Mouse (Mus musculus) B cell, adult (primary cell): ENCODE results near the gene Olfr1458. TPM values are rescaled to one million over a fixed set of nuclear protein-coding genes. Genes with fewer than 3 reads are reported as not detected.

Experiments
- total RNA-seq: library from RNA; stranded (reverse); gene quantifications from 4 replicates; pipeline ENCODE4 v1.2.4, GENCODE M21; 2023; ENCODE audit not compliant: inconsistent age

The Olfr1458 gene
- total RNA-seq, result not detected in 4 replicates

DNA sequence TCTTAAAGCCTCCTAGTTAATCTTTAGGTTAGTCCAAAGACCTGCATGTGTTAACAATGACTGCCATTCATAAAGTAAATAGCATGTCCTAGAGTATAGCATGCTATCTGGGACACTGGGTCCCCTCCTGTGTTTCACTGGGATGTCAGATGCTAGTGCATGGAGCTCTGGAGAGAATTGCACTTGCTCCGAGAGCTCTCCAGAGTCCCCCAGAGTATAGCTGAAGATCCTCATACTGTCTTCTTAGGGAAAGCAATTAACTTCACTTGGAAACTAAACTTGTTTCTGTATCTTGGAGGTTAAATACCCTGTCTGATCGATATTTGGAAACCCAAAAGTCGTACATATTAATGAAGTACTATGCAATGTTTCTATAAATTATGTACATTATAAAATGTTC is at the start of gene Olfr1458:
Gene Olfr1458, minus strand, starts transcription at position 101 of the 400 bp plus-strand sequence.

GRCm38 (mm10) chr19:13149449-13149848 is 42.9 kb upstream of the Olfr1458 start, which contains the start of gene Olfr1459:
TSS of gene Olfr1459 (minus strand) at chr19:13149549.

DNA sequence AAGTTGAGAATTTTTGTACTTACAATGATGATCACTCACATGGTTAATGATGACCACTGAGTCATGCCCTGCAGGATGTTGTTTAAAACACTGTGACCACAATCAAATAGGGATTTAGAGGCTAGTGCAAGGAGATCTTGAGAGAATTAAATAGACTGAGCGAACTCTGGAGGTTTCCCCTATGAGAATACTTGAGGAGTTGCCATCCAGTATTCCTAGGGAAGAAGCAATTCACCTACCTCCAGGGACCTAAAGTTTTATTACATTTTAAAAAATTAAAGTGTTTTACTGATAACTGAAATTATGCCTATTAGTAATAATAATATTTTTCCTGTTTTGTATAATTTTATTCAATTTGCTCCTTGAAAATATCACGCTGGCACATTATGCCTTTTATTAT is 8.8 kb downstream of the Olfr1458 start, which contains the start of gene Olfr1457:
Gene Olfr1457, minus strand, starts transcription at position 101 of the 400 bp plus-strand sequence.

GRCm38 (mm10) chr19:13060310-13060709 is 46.3 kb downstream of the Olfr1458 start, which contains the start of gene Olfr1454:
TSS of gene Olfr1454 (plus strand) at chr19:13060610.

Other genes starting within 250 kb of the Olfr1458 start
- gene Olfr1444, start 249.5 kb downstream of the Olfr1458 start, total RNA-seq, result 0.61 to 1.3 TPM (median 0.63 TPM) in 4 replicates
- not detected in 4 replicates for gene Olfr1445, start 222.9 kb downstream of the Olfr1458 start, total RNA-seq
- gene Olfr1446, start 213.3 kb downstream of the Olfr1458 start, total RNA-seq, result not detected in 4 replicates
- not detected in 4 replicates for gene Olfr1447, start 203.0 kb downstream of the Olfr1458 start, total RNA-seq
- gene Olfr1448, start 182.4 kb downstream of the Olfr1458 start, total RNA-seq, result not detected in 4 replicates
- not detected in 4 replicates for gene Olfr1449, start 175.9 kb downstream of the Olfr1458 start, total RNA-seq
- gene Olfr1450, start 156.5 kb downstream of the Olfr1458 start, total RNA-seq, result not detected in 4 replicates
- not detected in 4 replicates for gene Olfr1451, start 111.8 kb downstream of the Olfr1458 start, total RNA-seq
- gene Olfr1453, start 78.4 kb downstream of the Olfr1458 start, total RNA-seq, result not detected in 4 replicates
- gene Olfr1454, start 46.2 kb downstream of the Olfr1458 start, total RNA-seq, result not detected in 4 replicates
- not detected in 4 replicates for gene Olfr1457, start 8.9 kb downstream of the Olfr1458 start, total RNA-seq
- gene Olfr1459, start 42.8 kb upstream of the Olfr1458 start, total RNA-seq, result 0.09 TPM in 2 of 4 replicates, not detected in the others
- not detected in 4 replicates for gene Olfr1461, start 56.2 kb upstream of the Olfr1458 start, total RNA-seq
- not detected in 4 replicates for gene Olfr1462, start 79.0 kb upstream of the Olfr1458 start, total RNA-seq
- gene Olfr1463, start 124.6 kb upstream of the Olfr1458 start, total RNA-seq, result not detected in 4 replicates
- not detected in 4 replicates for gene Olfr1465, start 208.8 kb upstream of the Olfr1458 start, total RNA-seq
- not detected in 4 replicates for gene Olfr1466, start 232.1 kb upstream of the Olfr1458 start, total RNA-seq